Mouse (Mus musculus): ENCODE data around the gene Gm136. TPM values are rescaled to one million over a fixed set of nuclear protein-coding genes. Genes with fewer than 3 reads are reported as not detected.
A peak's percentile ranks its signal among the peaks of the same experiment; 100 is the strongest.
"Not testable (repeated sequence)": the region's sequence is repeated elsewhere in the genome, so short reads cannot be mapped to it uniquely, and the experiment has no call there.

Gm136 gene
- polyA plus RNA-seq, 1 experiment from 2014 or later, result not detected

- no peak overlapping the region for H3K4me2 ChIP-seq
- H3K27ac ChIP-seq (replicated peaks), result no peak overlapping the region
- WGBS, result 64% methylated on average over 6 of the region's 6 CpGs
- ATAC-seq (ENCODE audit: low read depth), result no peak
- H3K4me3 ChIP-seq, result no peak overlapping the region
- H3K4me1 ChIP-seq (replicated peaks), result no peaks in the 10 kb centered on the region
- no peaks in the 10 kb centered on the region for H3K27me3 ChIP-seq
- H3K36me3 ChIP-seq, result no peaks in the 10 kb centered on the region
- no peaks in the 10 kb centered on the region for H3K9me3 ChIP-seq
- no peak overlapping the region for H3K9ac ChIP-seq
Observed at GRCm38 (mm10) chr4:34749236-34749635, 6.8 kb downstream of the Gm136 start.

- Histone ChIP-seq H3K9me3 (no peaks in the 10 kb centered on the region), H3K4me2 (no peak overlapping the region), H3K36me3 (no peaks in the 10 kb centered on the region), H3K27me3 (0 out of 2 replicates have a peak, but pooled peaks cover 5% of the 10 kb centered on the region), H3K27ac (replicated peaks) (no peak overlapping the region), H3K9ac (no peak overlapping the region), H3K4me1 (replicated peaks) (0 out of 2 replicates have a peak, but pooled peaks cover 8% of the 10 kb centered on the region), H3K4me3 (no peak overlapping the region)
- WGBS, result 75% methylated on average over 3 of the region's 3 CpGs
- ATAC-seq (ENCODE audit: low read depth), result no peak
Observed at GRCm38 (mm10) chr4:34734461-34734860, 21.6 kb downstream of the Gm136 start.

GRCm38 (mm10) chr4:34733415-34733814 is 22.6 kb downstream of the Gm136 start:
- H3K27ac ChIP-seq (replicated peaks); H3K27me3 ChIP-seq; H3K4me3 ChIP-seq; H3K4me1 ChIP-seq (replicated peaks); ATAC-seq (ENCODE audit: low read depth); H3K9me3 ChIP-seq; H3K9ac ChIP-seq; H3K36me3 ChIP-seq; H3K4me2 ChIP-seq: not testable (repeated sequence)
- 40% methylated on average over 2 of the region's 2 CpGs for WGBS

GRCm38 (mm10) chr4:34729851-34730341 is 26.2 kb downstream of the Gm136 start, which contains the start of gene Cfap206:
Gene Cfap206 (minus strand): TSS chr4:34730206.
- under 1% methylated on average over 38 of the region's 38 CpGs for WGBS
- H3K4me2 ChIP-seq, result peak within 1 kb of the TSS; percentile 77
- peak within 1 kb of the TSS; percentile 62 for H3K9ac ChIP-seq
- H3K36me3 ChIP-seq, result no peaks in the 10 kb centered on the region
- H3K4me3 ChIP-seq, result peak within 1 kb of the TSS; percentile 46
- peaks cover 13% of the 10 kb centered on the region for H3K27me3 ChIP-seq
- H3K9me3 ChIP-seq, result no peaks in the 10 kb centered on the region
- 0 out of 2 replicates have a peak, but pooled peaks cover 8% of the 10 kb centered on the region for H3K4me1 ChIP-seq (replicated peaks)
- peak; percentile 98 for ATAC-seq (ENCODE audit: low read depth)
- H3K27ac ChIP-seq (replicated peaks), result no peak within 1 kb of the TSS

GRCm38 (mm10) chr4:34725710-34726109 is 30.4 kb downstream of the Gm136 start:
- 92% methylated on average over 3 of the region's 3 CpGs for WGBS
- not testable (repeated sequence) for H3K9ac ChIP-seq, H3K4me2 ChIP-seq

GRCm38 (mm10) chr4:34724306-34724705 is 31.8 kb downstream of the Gm136 start:
- no peak overlapping the region for H3K9ac ChIP-seq
- no peaks in the 10 kb centered on the region for H3K9me3 ChIP-seq
- no peak overlapping the region for H3K27ac ChIP-seq (replicated peaks)
- H3K4me3 ChIP-seq, result no peak overlapping the region
- no peaks in the 10 kb centered on the region for H3K4me1 ChIP-seq (replicated peaks)
- 66% methylated on average over 4 of the region's 4 CpGs for WGBS
- no peak overlapping the region for H3K4me2 ChIP-seq
- ATAC-seq (ENCODE audit: low read depth), result no peak
- peaks cover 8% of the 10 kb centered on the region for H3K27me3 ChIP-seq
- no peaks in the 10 kb centered on the region for H3K36me3 ChIP-seq

More at GRCm38 (mm10) chr4:34725710-34726109, 30.4 kb downstream of the Gm136 start:
- H3K9me3 ChIP-seq; H3K4me1 ChIP-seq (replicated peaks); ATAC-seq (ENCODE audit: low read depth); H3K36me3 ChIP-seq; H3K27ac ChIP-seq (replicated peaks); H3K4me3 ChIP-seq: not testable (repeated sequence)
- peaks cover 13% of the 10 kb centered on the region for H3K27me3 ChIP-seq

- Histone ChIP-seq H3K9me3 (no peaks in the 10 kb centered on the region), H3K36me3 (no peaks in the 10 kb centered on the region), H3K4me2 (no peak overlapping the region), H3K4me3 (no peak overlapping the region), H3K9ac (no peak overlapping the region), H3K27me3 (peaks cover 8% of the 10 kb centered on the region), H3K4me1 (replicated peaks) (no peaks in the 10 kb centered on the region), H3K27ac (replicated peaks) (no peak overlapping the region)
- ATAC-seq (ENCODE audit: low read depth), result no peak
- WGBS, result 66% methylated on average over 4 of the region's 4 CpGs
Observed at GRCm38 (mm10) chr4:34723186-34723585, 32.9 kb downstream of the Gm136 start.

- Histone ChIP-seq H3K27ac (replicated peaks) (no peak overlapping the region), H3K9ac (no peak overlapping the region), H3K4me1 (replicated peaks) (no peaks in the 10 kb centered on the region), H3K36me3 (no peaks in the 10 kb centered on the region), H3K27me3 (no peaks in the 10 kb centered on the region), H3K9me3 (no peaks in the 10 kb centered on the region), H3K4me3 (no peak overlapping the region), H3K4me2 (no peak overlapping the region)
- no peak for ATAC-seq (ENCODE audit: low read depth)
- 88% methylated on average over 7 of the region's 7 CpGs for WGBS
Observed at GRCm38 (mm10) chr4:34720127-34720895, 35.8 kb downstream of the Gm136 start.

- no peak for ATAC-seq (ENCODE audit: low read depth)
- no peak overlapping the region for H3K4me2 ChIP-seq
- no peak overlapping the region for H3K9ac ChIP-seq
- no peak overlapping the region for H3K4me3 ChIP-seq
- 96% methylated on average over 12 of the region's 12 CpGs for WGBS
- H3K9me3 ChIP-seq, result no peaks in the 10 kb centered on the region
- H3K36me3 ChIP-seq, result no peaks in the 10 kb centered on the region
- H3K27me3 ChIP-seq, result no peaks in the 10 kb centered on the region
- H3K4me1 ChIP-seq (replicated peaks), result no peaks in the 10 kb centered on the region
- H3K27ac ChIP-seq (replicated peaks), result no peak overlapping the region
Observed at GRCm38 (mm10) chr4:34719421-34719820, 36.6 kb downstream of the Gm136 start.

- no peaks in the 10 kb centered on the region for H3K9me3 ChIP-seq
- no peak overlapping the region for H3K27ac ChIP-seq (replicated peaks)
- H3K4me1 ChIP-seq (replicated peaks), result no peaks in the 10 kb centered on the region
- H3K27me3 ChIP-seq, result no peaks in the 10 kb centered on the region
- no peak overlapping the region for H3K4me2 ChIP-seq
- 89% methylated on average over 1 of the region's 1 CpGs for WGBS
- H3K9ac ChIP-seq, result no peak overlapping the region
- no peaks in the 10 kb centered on the region for H3K36me3 ChIP-seq
- no peak overlapping the region for H3K4me3 ChIP-seq
- ATAC-seq (ENCODE audit: low read depth), result no peak
Observed at GRCm38 (mm10) chr4:34715062-34715461, 41.0 kb downstream of the Gm136 start.

- no peak overlapping the region for H3K4me2 ChIP-seq
- H3K4me3 ChIP-seq, result no peak overlapping the region
- no peak overlapping the region for H3K9ac ChIP-seq
- no peak for ATAC-seq (ENCODE audit: low read depth)
- H3K36me3 ChIP-seq, result no peaks in the 10 kb centered on the region
- WGBS, result 84% methylated on average over 3 of the region's 3 CpGs
- no peaks in the 10 kb centered on the region for H3K9me3 ChIP-seq
- no peaks in the 10 kb centered on the region for H3K4me1 ChIP-seq (replicated peaks)
- H3K27me3 ChIP-seq, result no peaks in the 10 kb centered on the region
- no peak overlapping the region for H3K27ac ChIP-seq (replicated peaks)
Observed at GRCm38 (mm10) chr4:34708127-34708526, 47.9 kb downstream of the Gm136 start.

GRCm38 (mm10) chr4:34707248-34707647 is 48.8 kb downstream of the Gm136 start:
- Histone ChIP-seq H3K27ac (replicated peaks) (no peak overlapping the region), H3K9ac (no peak overlapping the region), H3K27me3 (no peaks in the 10 kb centered on the region), H3K4me2 (no peak overlapping the region), H3K36me3 (no peaks in the 10 kb centered on the region), H3K9me3 (no peaks in the 10 kb centered on the region), H3K4me3 (no peak overlapping the region), H3K4me1 (replicated peaks) (no peaks in the 10 kb centered on the region)
- no peak for ATAC-seq (ENCODE audit: low read depth)
- 65% methylated on average over 3 of the region's 3 CpGs for WGBS

Data from neural tube, embryonic 13.5 days (tissue).